Mouse (Mus musculus) liver, embryonic 14.5 days (tissue): ENCODE measurements at regions not wholly inside any gene's neighbourhood (a gene's known extent, or its start where the extent isn't known, plus 50 kb on each side); places are given as distances from the start of the nearest gene placed in this dataset.

ENCODE experiments used
- CTCF ChIP-seq: IDR thresholded peaks from 2 replicates; pipeline ENCODE4 v1.5.1; 2016; ENCODE audit warnings: antibody characterized with exemption, low read depth, control low read depth
- EP300 ChIP-seq: IDR thresholded peaks from 2 replicates; pipeline ENCODE4 v1.6.1; 2016; ENCODE audit warnings: antibody characterized with exemption, low read depth

DNA sequence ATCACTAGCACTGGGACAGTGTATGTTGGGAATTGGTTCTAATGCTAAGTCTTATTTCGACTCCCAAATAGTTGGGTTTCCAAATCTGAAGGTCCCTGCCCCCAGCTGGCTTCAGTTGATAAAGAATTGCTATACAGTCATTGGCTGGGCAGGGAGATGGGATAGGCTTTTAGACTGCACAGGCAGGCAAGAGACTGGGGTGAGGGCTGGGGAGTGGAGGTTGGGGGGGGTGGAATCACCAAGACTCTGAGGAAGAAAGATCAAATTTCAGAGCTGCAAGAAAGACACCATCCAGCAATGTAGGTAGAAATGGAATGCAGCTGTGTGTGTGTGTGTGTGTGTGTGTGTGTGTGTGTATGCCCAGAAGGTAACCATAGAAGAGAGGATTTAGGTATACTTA lies 474.0 kb downstream of the Hao1 start:
- TF ChIP-seq EP300 (peak; percentile 26; the same call in 1 of the 2 replicates), CTCF (no peak)
